ENCODE assay signal across 8 mouse cellular contexts in the genomic region with DNA sequence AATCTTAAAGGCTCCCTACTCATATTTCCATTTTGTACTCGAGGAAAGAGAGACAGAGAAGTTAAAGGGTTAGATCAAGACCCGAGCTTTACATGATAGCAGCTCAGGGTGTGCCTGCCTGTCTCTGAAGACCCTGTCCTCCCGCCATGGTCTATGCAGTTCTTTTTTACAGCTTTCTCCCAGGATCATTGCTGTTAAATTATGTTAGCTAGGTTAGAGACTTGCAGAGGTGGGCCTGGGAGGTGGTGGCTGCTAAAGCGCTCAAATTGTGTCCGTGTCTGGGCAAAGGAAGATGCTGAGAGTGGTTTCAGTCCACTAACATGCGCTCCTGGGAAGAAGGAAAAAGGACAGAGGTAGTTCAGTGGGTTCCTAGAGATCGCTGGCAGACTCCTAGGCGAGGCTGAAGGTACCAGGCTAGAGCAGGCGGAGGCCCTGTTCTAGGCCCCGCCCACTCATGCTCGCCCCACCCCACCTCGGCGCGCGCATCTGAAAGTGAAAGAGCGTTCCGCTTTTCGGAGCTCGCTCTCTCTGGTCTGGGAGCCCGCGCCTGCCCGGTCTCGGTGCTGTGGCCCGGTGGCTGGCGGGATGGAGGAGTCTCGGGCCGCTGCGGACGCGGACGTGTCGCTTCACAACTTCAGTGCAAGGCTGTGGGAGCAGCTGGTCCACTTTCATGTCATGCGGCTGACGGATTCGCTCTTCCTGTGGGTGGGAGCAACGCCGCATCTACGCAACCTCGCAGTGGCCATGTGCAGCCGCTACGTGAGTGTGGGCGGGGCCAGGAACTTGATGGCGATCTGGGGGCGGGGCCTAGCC. TPM values are rescaled to one million over a fixed set of nuclear protein-coding genes. Genes with fewer than 3 reads are reported as not detected.
DNase-seq lines count a peak whose midpoint lies in the region; ATAC-seq and TF ChIP-seq lines count a peak whose summit lies in the region.

Psmg4 (plus strand) TSS at position 474 of the 813 bp plus-strand sequence.

- TF ChIP-seq EP300 in CH12.LX (IDR thresholded peaks at IDR 0.05; ENCODE audit: low read length) = no peak

- peak within 1 kb of the TSS; percentile 96 for H3K4me2 ChIP-seq in CH12.LX (ENCODE audit: insufficient read depth, low read depth, poor library complexity, severe bottlenecking)
- H3K4me2 ChIP-seq in forebrain, embryonic 11.5 days (ENCODE audit: low read depth, low read length, severe bottlenecking) = peak within 1 kb of the TSS; percentile 56
- H3K4me2 ChIP-seq in heart, embryonic 15.5 days = peak within 1 kb of the TSS; percentile 76
- peak within 1 kb of the TSS; percentile 80 for H3K4me2 ChIP-seq in liver, embryonic 13.5 days
- peak within 1 kb of the TSS; percentile 70 for H3K4me2 ChIP-seq in stomach, embryonic 14.5 days (replicated peaks; ENCODE audit: low read depth, low read length)

- no peaks in the 10 kb centered on the region for H3K27me3 ChIP-seq in CH12.LX (replicated peaks)
- no peaks in the 10 kb centered on the region for H3K27me3 ChIP-seq in forebrain, embryonic 11.5 days (ENCODE audit: control insufficient read depth, insufficient read depth, low read length)
- H3K27me3 ChIP-seq in heart, embryonic 15.5 days = no peaks in the 10 kb centered on the region
- no peaks in the 10 kb centered on the region for H3K27me3 ChIP-seq in liver, embryonic 13.5 days
- no peaks in the 10 kb centered on the region for H3K27me3 ChIP-seq in stomach, embryonic 14.5 days (ENCODE audit: control insufficient read depth, insufficient read depth, low read length)

- no peak for TF ChIP-seq CTCF in CH12.LX (conservative IDR thresholded peaks at IDR 0.05 in 1 of 2, IDR thresholded peaks at IDR 0.05 in 1 of 2; ENCODE audit: low read depth in 2 of 2, low read length in 2 of 2)

- H3K27ac ChIP-seq in CH12.LX (ENCODE audit: insufficient read depth, low read depth) = peak within 1 kb of the TSS; percentile 97
- peak within 1 kb of the TSS; percentile 84 for H3K27ac ChIP-seq in forebrain, embryonic 11.5 days (ENCODE audit: low read depth, low read length)
- peak within 1 kb of the TSS; percentile 95 for H3K27ac ChIP-seq in heart, embryonic 15.5 days
- H3K27ac ChIP-seq in liver, embryonic 13.5 days = peak within 1 kb of the TSS; percentile 83
- H3K27ac ChIP-seq in stomach, embryonic 14.5 days (ENCODE audit: low read length) = peak within 1 kb of the TSS; percentile 90

- ATAC-seq in forebrain, embryonic 11.5 days (replicated peaks; ENCODE audit: low FRiP score) = peak; percentile 95
- ATAC-seq in heart, embryonic 15.5 days (replicated peaks; ENCODE audit: insufficient number of reproducible peaks, insufficient read depth, low FRiP score, low read depth) = peak; percentile 94
- peak; percentile 97 for ATAC-seq in liver, embryonic 13.5 days (ENCODE audit: low read depth)
- peak; percentile 94 for ATAC-seq in stomach, embryonic 14.5 days (ENCODE audit: insufficient number of reproducible peaks, insufficient read depth, low FRiP score, low read depth)

- H3K9me3 ChIP-seq in CH12.LX (replicated peaks; ENCODE audit: low read length) = peaks cover 4% of the 10 kb centered on the region
- 0 out of 2 replicates have a peak, but pooled peaks cover 2% of the 10 kb centered on the region for H3K9me3 ChIP-seq in forebrain, embryonic 11.5 days (ENCODE audit: control insufficient read depth, low read length)
- H3K9me3 ChIP-seq in heart, embryonic 15.5 days (replicated peaks) = no peaks in the 10 kb centered on the region
- no peaks in the 10 kb centered on the region for H3K9me3 ChIP-seq in liver, embryonic 13.5 days (replicated peaks)
- no peaks in the 10 kb centered on the region for H3K9me3 ChIP-seq in stomach, embryonic 14.5 days (ENCODE audit: control insufficient read depth, low read depth, low read length)

- peak within 1 kb of the TSS; percentile 67 to 91 (median 80) for H3K4me3 ChIP-seq in CH12.LX (replicated peaks in 1 of 3; ENCODE audit: low read depth in 2 of 3, low read length in 2 of 3, poor library complexity in 1 of 3)
- peak within 1 kb of the TSS; percentile 69 for H3K4me3 ChIP-seq in forebrain, embryonic 11.5 days (ENCODE audit: low read depth, low read length)
- H3K4me3 ChIP-seq in heart, embryonic 15.5 days = peak within 1 kb of the TSS; percentile 82
- H3K4me3 ChIP-seq in liver, embryonic 13.5 days (replicated peaks) = peak within 1 kb of the TSS; percentile 82
- peak within 1 kb of the TSS; percentile 60 for H3K4me3 ChIP-seq in stomach, embryonic 14.5 days (ENCODE audit: low read depth, low read length)

- dilution Hi-C loops in CH12.LX (cut with MboI; ENCODE audit: extremely low pct_ligation_motif_present, extremely low pct_unique_long_range_greater_than_20kb, low sequenced_read_pairs) = no loop called here

- peaks cover 20 to 46% of the 10 kb centered on the region in 2 experiments for H3K4me1 ChIP-seq in CH12.LX (ENCODE audit: control insufficient read depth in 1 of 2, insufficient read depth in 2 of 2)
- peaks cover 2% of the 10 kb centered on the region; the same call in 1 of the 2 replicates for H3K4me1 ChIP-seq in forebrain, embryonic 11.5 days (replicated peaks; ENCODE audit: control insufficient read depth, insufficient read depth, low read length)
- H3K4me1 ChIP-seq in heart, embryonic 15.5 days (replicated peaks) = peaks cover 17% of the 10 kb centered on the region
- H3K4me1 ChIP-seq in liver, embryonic 13.5 days (replicated peaks) = peaks cover 18% of the 10 kb centered on the region
- H3K4me1 ChIP-seq in stomach, embryonic 14.5 days (ENCODE audit: control insufficient read depth, insufficient read depth, low read length) = peaks cover 10% of the 10 kb centered on the region; the same call in 1 of the 2 replicates

- TF ChIP-seq RAD21 in CH12.LX (IDR thresholded peaks at IDR 0.05; ENCODE audit: low read depth, low read length) = no peak

- WGBS in forebrain, embryonic 11.5 days = 3% methylated on average over 44 of the region's 44 CpGs
- WGBS in heart, embryonic 15.5 days = 3% methylated on average over 44 of the region's 44 CpGs
- 2% methylated on average over 44 of the region's 44 CpGs for WGBS in liver, embryonic 13.5 days (ENCODE audit: insufficient replicate concordance)
- WGBS in stomach, embryonic 14.5 days = 2% methylated on average over 44 of the region's 44 CpGs

- peaks cover 0 to 10% of the 10 kb centered on the region in 2 experiments for H3K36me3 ChIP-seq in CH12.LX (replicated peaks in 1 of 2; ENCODE audit: control insufficient read depth in 1 of 2, insufficient read depth in 1 of 2, low read length in 1 of 2)
- H3K36me3 ChIP-seq in forebrain, embryonic 11.5 days (ENCODE audit: control insufficient read depth, insufficient read depth, low read length) = peaks cover 7% of the 10 kb centered on the region; the same call in 1 of the 2 replicates
- H3K36me3 ChIP-seq in heart, embryonic 15.5 days = peaks cover 5% of the 10 kb centered on the region
- H3K36me3 ChIP-seq in liver, embryonic 13.5 days = peaks cover 10% of the 10 kb centered on the region
- peaks cover 3% of the 10 kb centered on the region; the same call in 1 of the 2 replicates for H3K36me3 ChIP-seq in stomach, embryonic 14.5 days (ENCODE audit: control insufficient read depth, insufficient read depth, low read length)

- DNase-seq in CH12.LX (ENCODE audit: extremely low read depth) = peak; percentile 91
- DNase-seq in c-Kit-positive CD71-positive TER-119-negative erythroid progenitor cells, embryonic 14.5 days (ENCODE audit: low read depth) = peak; percentile 90
- peak; percentile 95 for DNase-seq in forebrain, embryonic 11.5 days (ENCODE audit: low spot score)
- peak; percentile 96 for DNase-seq in kidney, postnatal 25 days
- DNase-seq in liver, embryonic 13.5 days = peak; percentile 91
- DNase-seq in natural killer cell, adult 2 months (ENCODE audit: low spot score in 2 of 2) = peak; percentile 94

- peaks cover 22% of the 10 kb centered on the region for H3K79me2 ChIP-seq in CH12.LX (replicated peaks; ENCODE audit: control insufficient read depth, extremely low read depth, insufficient read depth, poor library complexity, severe bottlenecking)

- in situ Hi-C loops in CH12.LX (cut with MboI; ENCODE audit: low pct_ligation_motif_present, low pct_unique_long_range_greater_than_20kb, low sequenced_read_pairs) = loop anchor here (5.0 kb wide), 1 partner anchor 110 kb away; no protein-coding TSS in a partner anchor

- TF ChIP-seq POLR2A in CH12.LX (IDR thresholded peaks at IDR 0.05; ENCODE audit: low read depth, low read length) = peak; percentile 88

- H3K9ac ChIP-seq in CH12.LX (ENCODE audit: insufficient read depth, low read depth) = peak within 1 kb of the TSS; percentile 89
- peak within 1 kb of the TSS; percentile 69 for H3K9ac ChIP-seq in forebrain, embryonic 11.5 days (ENCODE audit: low read length)
- H3K9ac ChIP-seq in heart, embryonic 15.5 days = peak within 1 kb of the TSS; percentile 68
- H3K9ac ChIP-seq in liver, embryonic 13.5 days = peak within 1 kb of the TSS; percentile 82
- H3K9ac ChIP-seq in stomach, embryonic 14.5 days (replicated peaks; ENCODE audit: low read depth, low read length) = peak within 1 kb of the TSS; percentile 45

TF ChIP-seq in CH12.LX, 34 proteins besides CTCF, POLR2A, EP300 and RAD21 (continues in another document):
- TF ChIP-seq TCF12 (IDR thresholded peaks at IDR 0.05; ENCODE audit: low read depth, low read length) (peak; percentile 78), MYC (IDR thresholded peaks at IDR 0.05; ENCODE audit: low read depth, low read length) (peak; percentile 68; the same call in 1 of the 2 replicates), ELF1 (IDR thresholded peaks at IDR 0.05; ENCODE audit: low read depth, low read length) (peak; percentile 77), SIN3A (IDR thresholded peaks at IDR 0.05; ENCODE audit: low read length) (peak; percentile 12; the same call in 1 of the 2 replicates), MXI1 (IDR thresholded peaks at IDR 0.05; ENCODE audit: low read depth, low read length) (peak; percentile 83), MEF2A (IDR thresholded peaks at IDR 0.05; ENCODE audit: borderline replicate concordance, low read depth, low read length) (0 out of 2 replicates have a peak, but pooled peaks have one; percentile 4), NRF1 (IDR thresholded peaks at IDR 0.05; ENCODE audit: low read depth, low read length) (peak; percentile 83), ETS1 (conservative IDR thresholded peaks at IDR 0.05; ENCODE audit: low read depth, low read length) (no peak), BHLHE40 (IDR thresholded peaks at IDR 0.05; ENCODE audit: low read depth, low read length) (peak; percentile 32; the same call in 1 of the 2 replicates), CHD2 (IDR thresholded peaks at IDR 0.05; ENCODE audit: low read length) (no peak), ZMIZ1 (IDR thresholded peaks at IDR 0.05; ENCODE audit: low read depth, low read length) (peak; percentile 27)

RNA-seq across cellular contexts. Expression of gene Psmg4, which starts in this region (rescaled TPM):
- total RNA-seq in CH12.LX (2012; rRNA removed) = 198 and 234 TPM in 2 replicates
- total RNA-seq in CH12.LX (2014; rRNA removed) = 179 and 194 TPM in 2 replicates
- polyA plus RNA-seq in CH12.LX (2012; ENCODE audit: insufficient read length, low read depth) = 83.2 and 120 TPM in 2 replicates
- polyA plus RNA-seq in forebrain, embryonic 11.5 days (2014; fragmentation: Nextera tagmentation; extraction: Ambion mirVana) = 114 and 123 TPM in 2 replicates
- 65.3 and 76.5 TPM in 2 replicates for polyA plus RNA-seq in heart, embryonic 15.5 days (2015; fragmentation: Nextera tagmentation; extraction: Ambion mirVana)
- polyA plus RNA-seq in liver, embryonic 13.5 days (2015; fragmentation: Nextera tagmentation; extraction: Ambion mirVana) = 50.0 and 51.6 TPM in 2 replicates
- 84.8 and 86.6 TPM in 2 replicates for polyA plus RNA-seq in stomach, embryonic 14.5 days (2014; fragmentation: Nextera tagmentation; extraction: Ambion mirVana)

Comparison
In these comparisons a context has a peak if more than half of its experiments do, and no peak if none do; other contexts are left out.
1. Peak in every context shown above with its lines: DNase-seq, ATAC-seq, H3K4me3 ChIP-seq and H3K27ac ChIP-seq.